ENCODE assay signal across 23 mouse cellular contexts in genomic region chr4:140877441-140877840, GRCm38 (mm10). TPM values are rescaled to one million over a fixed set of nuclear protein-coding genes. Genes with fewer than 3 reads are reported as not detected.
"Had no signal": no experiment of that assay in that cellular context is flagged by ENCODE, and none has a peak within 500 bp of the region (broad histone marks: within the 10 kb centered on the region; RNA-seq: fewer than 3 reads in every experiment).

No protein-coding gene starts in this region.

- H3K9ac ChIP-seq: kidney, embryonic 15.5 days; limb, embryonic 12.5 days; limb, embryonic 15.5 days; liver, embryonic 14.5 days; lung, embryonic 15.5 days; midbrain, embryonic 12.5 days; stomach, embryonic 15.5 days had no signal

- H3K27ac ChIP-seq: kidney, embryonic 15.5 days; limb, embryonic 12.5 days; limb, embryonic 15.5 days; liver, embryonic 14.5 days; lung, embryonic 15.5 days; midbrain, embryonic 12.5 days; stomach, embryonic 15.5 days had no signal

- DNase-seq: kidney, adult 2 months; kidney, postnatal 14 days; kidney, postnatal 4 days; left cerebral cortex, postnatal 4 days; lung, adult 18-20 months; lung, postnatal 10 days; lung, postnatal 36 days; spleen, adult 18-20 months; thymus, adult 2 months; thymus, postnatal 14 days; thymus, postnatal 4 days had no signal

- ATAC-seq: intestine, postnatal 0 days had no signal

- H3K4me2 ChIP-seq: kidney, embryonic 15.5 days; limb, embryonic 12.5 days; limb, embryonic 15.5 days; lung, embryonic 15.5 days; midbrain, embryonic 12.5 days; stomach, embryonic 15.5 days had no signal

- H3K4me3 ChIP-seq: kidney, embryonic 15.5 days; limb, embryonic 12.5 days; limb, embryonic 15.5 days; lung, embryonic 15.5 days; megakaryocyte, embryonic 14.5 days; midbrain, embryonic 12.5 days; stomach, embryonic 15.5 days had no signal

- H3K27me3 ChIP-seq: limb, embryonic 12.5 days; limb, embryonic 15.5 days; lung, embryonic 15.5 days; midbrain, embryonic 12.5 days; stomach, embryonic 15.5 days had no signal

- H3K36me3 ChIP-seq: kidney, embryonic 15.5 days; limb, embryonic 12.5 days; limb, embryonic 15.5 days; lung, embryonic 15.5 days; midbrain, embryonic 12.5 days; stomach, embryonic 15.5 days had no signal

- H3K4me1 ChIP-seq: kidney, embryonic 15.5 days; lung, embryonic 15.5 days; stomach, embryonic 15.5 days had no signal

- H3K9me3 ChIP-seq: lung, embryonic 15.5 days; stomach, embryonic 15.5 days had no signal

RNA-seq across cellular contexts. Expression of gene Padi1, which starts 31.9 kb away (rescaled TPM):
- polyA plus RNA-seq: midbrain, postnatal 0 days; neural tube, embryonic 11.5 days; neural tube, embryonic 14.5 days had no signal
